Mouse (Mus musculus): ENCODE data around the gene Capn12.
A peak's percentile ranks its signal among the peaks of the same experiment; 100 is the strongest.
"Not testable (repeated sequence)": the region's sequence is repeated elsewhere in the genome, so short reads cannot be mapped to it uniquely, and the experiment has no call there.

Capn12 gene

DNA sequence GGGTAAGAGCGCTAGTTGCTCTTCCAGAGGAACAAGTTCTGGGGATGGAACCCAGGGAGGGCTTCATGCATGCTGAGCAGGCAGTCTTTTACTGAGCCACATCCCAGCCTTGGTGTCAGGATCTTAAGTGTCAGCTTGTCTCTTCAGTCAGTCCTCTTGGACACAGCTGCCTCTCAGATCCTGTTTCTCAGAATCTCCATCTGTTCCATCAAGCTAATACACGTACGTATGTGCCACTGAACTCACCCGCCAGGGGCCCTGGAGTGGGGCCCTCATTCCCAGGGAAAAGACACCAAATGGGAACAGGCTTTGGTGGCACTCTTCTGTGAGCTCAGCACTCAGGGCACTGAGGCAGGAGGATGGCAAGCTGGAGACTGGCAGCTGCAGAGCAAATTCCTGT lies 3.4 kb upstream of the Capn12 start:
- no peak for DNase-seq (ENCODE audit: low spot score in 2 of 2)

DNA sequence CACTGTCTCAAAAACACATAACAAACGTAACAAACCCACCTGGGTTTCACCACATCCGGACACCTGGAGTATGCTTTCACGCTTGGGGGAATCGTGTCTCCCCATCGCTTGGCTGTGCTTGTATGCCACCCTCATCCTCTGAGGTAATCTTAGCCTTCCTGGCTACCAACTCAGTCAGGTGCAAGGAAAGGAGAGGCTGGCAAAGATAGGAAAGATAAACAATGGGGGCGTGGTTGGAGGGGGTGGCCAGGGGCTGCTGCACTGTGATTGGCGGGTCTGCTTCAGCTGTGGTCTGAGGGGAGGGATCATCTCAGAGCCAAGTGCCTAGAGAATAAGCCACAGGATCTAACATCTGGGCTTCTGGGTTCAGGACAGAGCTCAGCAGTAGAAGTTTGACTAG lies 1.6 kb upstream of the Capn12 start:
- no peak for DNase-seq (ENCODE audit: low spot score in 2 of 2)

DNA sequence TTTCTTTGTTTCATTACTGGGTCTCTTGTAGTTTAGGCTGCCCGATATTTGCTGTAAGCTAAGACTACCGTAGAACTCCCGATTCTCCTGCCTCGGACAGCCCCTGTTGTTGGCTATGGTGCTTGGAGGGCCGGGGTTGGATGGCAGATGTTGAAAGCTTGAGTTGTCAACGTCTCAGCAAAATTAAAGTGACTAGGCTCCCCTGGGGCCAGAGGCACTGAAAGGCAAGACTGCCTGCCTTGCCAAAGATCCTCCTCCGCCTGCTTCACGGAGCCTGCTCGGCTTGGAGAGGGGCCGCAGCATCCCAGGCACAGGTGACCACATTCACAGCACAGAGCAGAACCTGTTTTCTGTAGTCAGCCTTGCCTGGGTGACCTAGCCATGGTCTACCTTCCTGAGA lies 668 bp upstream of the Capn12 start:
- DNase-seq (ENCODE audit: low spot score in 2 of 2): no peak

DNA sequence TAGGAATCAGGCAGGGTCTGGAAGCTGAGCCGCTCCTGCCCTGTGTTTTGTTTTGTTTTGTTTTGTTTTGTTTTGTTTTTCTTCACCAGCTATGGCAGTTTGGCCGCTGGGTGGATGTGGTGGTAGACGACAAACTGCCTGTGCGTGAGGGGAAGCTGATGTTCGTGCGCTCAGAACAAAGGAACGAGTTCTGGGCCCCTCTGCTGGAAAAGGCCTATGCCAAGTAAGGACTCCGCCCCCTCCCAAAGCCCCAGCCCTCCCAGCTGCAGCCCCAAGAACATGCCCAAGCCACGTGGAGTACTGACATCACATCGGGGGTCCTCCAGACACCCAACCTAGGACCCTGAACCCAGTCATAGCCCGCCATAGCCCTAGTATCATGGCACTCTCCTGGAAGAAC lies 1.8 kb downstream of the Capn12 start:
- no peak for DNase-seq (ENCODE audit: low spot score in 2 of 2)

DNA sequence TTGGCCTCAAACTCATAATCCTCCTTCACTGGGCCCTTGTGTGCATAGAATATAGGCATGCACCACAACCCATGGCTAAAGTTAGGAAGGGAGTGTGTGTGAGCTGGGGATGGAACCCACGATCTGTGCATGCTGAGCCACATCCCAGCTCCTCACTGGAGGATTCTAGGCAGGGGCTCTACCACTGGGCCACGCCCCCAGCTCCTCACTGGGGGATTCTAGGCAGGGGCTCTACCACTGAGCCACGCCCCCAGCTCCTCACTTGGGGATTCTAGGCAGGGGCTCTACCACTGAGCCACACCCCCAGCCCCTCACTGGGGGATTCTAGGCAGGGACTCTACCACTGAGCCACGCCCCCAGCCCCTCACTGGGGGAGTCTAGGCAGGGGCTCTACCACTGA lies 2.5 kb downstream of the Capn12 start:
- not testable (repeated sequence) for DNase-seq (ENCODE audit: low spot score in 2 of 2)

DNA sequence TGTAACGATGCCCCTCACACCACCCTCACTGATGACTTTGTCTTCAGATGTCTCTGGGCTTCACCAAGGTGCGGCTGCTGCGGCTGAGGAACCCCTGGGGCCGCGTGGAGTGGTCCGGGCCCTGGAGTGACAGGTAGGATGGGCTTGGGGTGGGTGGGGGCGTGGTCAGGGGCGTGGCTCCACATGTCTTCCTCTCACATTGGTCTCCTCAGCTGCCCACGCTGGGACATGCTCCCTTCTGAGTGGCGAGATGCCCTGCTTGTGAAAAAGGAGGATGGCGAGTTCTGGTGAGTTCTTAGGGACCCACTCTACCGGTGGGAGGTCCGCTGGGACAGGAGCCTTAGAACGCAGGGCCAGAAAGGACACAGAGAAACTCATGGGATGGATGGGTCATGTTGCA lies 5.3 kb downstream of the Capn12 start:
- DNase-seq (ENCODE audit: low spot score in 2 of 2): no peak

DNA sequence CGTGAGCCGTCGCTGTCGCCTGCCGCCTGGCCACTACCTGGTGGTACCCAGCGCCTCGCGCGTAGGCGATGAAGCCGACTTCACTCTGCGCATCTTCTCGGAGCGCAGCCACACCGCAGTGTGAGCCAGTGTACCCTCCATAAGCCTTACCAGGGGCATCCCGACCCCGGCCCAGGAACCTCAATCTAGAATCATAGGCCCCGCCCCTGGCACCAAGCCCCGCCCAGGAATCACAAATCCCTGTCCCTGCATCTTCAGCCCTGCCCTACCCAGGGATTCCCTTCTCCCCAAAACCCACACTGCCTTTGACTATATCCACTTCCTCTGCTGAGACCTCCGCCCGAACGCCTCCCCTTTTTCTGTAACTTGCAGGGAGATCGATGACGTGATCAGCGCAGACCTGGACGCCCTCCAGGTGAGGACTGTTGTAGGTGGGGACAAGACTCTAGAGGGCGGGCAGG lies 7.5 kb downstream of the Capn12 start:
- no peak for DNase-seq (ENCODE audit: low spot score in 2 of 2)

DNA sequence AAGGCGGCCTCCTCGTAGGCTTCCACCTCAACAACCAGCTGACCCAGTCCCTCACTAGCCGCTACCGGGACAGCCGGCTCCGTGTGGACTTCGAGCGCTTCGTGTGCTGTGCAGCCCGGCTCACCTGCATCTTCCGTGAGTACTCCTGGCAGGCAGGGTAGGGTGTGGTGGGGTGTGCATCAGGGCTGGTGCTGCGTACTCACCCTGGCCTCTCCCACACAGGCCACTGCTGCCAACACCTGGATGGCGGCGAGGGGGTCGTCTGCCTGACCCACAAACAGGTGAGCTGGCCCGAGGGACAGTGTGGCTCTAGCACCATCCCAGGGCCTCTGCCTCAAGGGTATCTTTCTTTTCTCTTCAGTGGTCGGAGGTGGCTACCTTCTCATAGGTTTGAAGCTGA lies 11.4 kb downstream of the Capn12 start:
- DNase-seq (ENCODE audit: low spot score in 2 of 2): no peak

DNA sequence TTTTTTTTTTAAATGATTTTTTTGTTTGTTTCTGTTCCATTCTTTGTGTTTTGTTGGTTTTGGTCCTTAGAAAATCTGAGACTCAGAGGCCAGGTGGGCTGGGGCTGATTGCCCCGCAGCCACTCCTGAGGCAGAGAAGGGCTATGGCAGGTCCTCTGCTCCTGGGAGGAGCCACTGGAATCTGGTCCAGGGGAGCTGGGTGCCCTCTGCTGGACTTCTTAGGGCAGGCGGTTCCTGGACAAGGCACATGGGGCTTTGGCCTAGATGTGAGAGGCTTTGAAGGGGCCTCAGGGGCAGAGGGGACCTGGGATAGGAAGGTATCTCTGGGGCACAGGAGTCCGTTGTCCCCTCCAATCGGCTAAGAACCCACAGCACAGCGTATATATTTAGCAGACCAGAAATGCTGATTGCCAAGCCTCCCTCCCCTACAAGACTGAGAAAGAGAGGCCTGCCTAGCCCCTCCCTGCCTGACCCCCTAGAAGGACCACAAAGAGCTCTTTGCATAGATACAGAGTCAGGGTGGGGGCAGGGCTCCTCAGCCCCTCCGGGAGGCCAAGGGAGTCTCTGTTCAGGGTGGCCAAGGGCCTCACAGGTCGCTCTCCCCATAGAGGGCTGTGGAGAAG lies 12.5 kb downstream of the Capn12 start:
- no peak for DNase-seq (ENCODE audit: low spot score in 2 of 2)

DNA sequence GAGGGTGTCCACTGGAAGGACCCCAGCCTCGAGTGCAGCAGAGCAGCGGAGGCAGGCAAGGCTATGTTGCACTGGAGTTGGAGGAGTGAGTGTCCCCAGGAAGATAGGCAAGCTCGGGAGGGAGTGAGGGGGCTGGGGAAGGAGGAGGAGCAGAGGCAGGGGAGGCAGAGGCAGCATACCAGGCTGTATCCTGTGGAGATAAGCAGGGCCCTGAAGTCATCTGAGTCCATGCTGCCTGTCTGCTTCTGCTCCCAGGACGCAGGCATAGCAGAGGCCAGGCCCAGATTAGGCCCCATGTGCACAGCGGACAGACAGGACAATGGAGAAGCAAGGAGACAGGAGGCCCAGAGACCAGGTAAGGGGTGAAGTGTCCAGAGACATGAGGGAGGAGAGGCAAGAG lies 13.7 kb downstream of the Capn12 start:
- no peak for DNase-seq (ENCODE audit: low spot score in 2 of 2)

DNA sequence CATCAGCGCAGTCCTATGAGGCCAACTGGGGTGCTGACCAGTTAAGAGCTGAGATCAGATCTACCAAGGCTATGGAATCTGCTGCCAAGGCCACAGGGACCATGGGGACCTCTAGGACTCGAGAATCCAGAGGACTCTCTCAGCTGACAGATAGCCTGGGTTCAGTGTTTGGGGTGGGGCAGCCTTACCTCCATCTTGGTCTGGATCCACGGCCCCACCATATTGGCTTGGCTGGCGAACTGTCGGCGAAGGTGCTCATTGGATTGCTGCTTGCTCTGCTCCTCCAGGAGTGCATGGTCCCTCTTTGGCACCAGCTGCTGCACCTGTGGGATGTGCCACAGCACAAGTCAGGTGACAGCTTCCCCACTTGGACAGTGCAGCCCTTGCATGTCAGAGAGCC lies 16.4 kb downstream of the Capn12 start:
- no peak for DNase-seq (ENCODE audit: low spot score in 2 of 2)

DNA sequence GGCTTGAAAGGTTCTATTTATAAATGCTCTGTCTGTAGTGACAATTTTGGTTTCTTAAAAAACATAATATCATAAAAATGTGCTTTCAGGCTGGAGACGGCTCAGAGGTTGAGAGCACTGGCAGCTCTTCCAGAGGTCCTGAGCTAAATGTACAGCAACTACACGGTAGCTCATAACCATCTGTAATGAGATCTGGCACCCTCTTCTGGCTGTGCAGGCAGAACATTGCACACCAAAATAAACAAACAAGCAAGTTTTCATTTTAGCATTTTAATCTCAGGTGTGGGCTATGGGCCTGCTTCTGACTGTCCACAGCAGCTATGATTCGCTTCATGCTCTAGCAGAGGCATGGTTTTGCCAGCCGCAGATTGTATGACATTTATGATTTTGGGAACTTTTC lies 18.8 kb downstream of the Capn12 start:
- no peak for DNase-seq (ENCODE audit: low spot score in 2 of 2)

DNA sequence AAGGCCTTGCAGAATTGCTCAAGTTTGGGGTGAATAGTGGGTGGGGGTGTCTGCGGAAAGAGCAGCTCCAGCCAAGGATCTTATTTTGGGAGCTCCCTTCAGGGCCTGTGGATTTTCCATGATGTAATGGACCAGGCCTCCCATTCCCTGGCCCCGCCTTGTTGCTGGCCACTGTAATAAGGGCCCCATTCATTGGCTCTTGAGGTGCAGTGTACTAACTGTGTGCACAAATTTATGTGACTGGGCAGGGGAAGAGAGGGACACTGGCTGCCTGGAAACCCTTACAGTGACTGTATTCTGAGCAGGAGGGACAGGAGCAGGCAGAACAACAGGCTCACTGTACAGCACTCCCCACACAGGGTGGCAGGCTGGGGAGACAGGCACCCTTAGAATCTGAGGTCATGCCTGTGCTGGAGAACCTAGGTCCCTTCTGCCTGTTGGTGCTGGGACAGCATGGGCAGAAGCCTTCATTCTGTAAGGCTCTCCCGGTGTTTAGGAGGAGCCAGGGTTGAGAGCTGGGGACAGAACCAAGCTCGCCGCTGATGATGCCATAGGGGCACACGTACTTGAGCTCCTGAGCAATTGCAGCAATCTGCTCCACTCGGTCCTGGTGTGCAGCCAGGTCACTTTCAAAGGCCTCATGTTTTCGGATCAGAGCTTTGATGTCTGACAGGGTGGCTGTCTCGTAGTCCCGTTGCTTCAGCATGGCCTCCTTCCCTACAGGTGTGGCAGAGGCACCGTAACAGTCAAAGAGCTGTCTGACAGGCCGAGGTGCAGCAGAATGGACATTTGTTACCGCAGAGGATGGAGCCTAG lies 20.3 kb downstream of the Capn12 start:
- no peak for DNase-seq (ENCODE audit: low spot score in 2 of 2)

DNA sequence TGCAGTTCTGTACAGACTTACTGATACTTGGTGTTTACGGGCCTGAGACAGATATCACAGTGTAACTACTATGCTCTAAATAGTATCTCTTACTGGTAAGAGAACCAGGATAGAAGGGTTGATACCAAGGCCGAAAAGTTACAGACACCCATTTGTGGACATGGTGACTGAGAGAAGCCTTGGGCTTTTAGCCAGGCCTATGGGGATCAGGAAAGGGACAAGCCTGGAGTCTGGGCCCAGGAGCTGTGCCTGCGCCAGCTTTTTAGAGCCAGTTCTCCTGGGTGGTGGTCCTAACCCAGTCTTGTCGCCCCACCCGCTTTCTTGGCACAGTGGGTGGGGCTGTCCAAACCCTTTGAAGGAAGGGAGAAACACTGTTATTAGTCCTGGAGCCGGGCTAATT lies 21.0 kb downstream of the Capn12 start:
- no peak for DNase-seq (ENCODE audit: low spot score in 2 of 2)

DNA sequence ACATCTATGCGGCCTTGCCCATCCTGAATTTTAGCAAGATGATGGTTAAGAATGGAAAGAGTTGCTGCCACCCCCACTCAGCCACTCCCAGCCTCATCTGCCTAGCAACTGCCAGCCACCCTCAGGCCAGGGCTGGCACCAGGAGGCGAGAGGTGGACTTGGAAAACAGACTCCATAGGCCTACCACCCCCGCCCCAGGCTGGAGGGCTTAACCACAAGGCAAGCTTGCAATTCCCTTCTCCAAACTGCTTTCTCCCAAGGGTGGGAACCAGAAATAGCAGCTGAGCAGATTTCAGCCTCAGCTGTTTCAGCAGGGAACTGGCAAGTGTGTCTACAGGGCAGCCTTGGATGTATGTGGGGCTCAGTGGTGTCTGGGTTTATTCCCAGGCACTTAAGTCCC lies 21.6 kb downstream of the Capn12 start:
- peak; percentile 80 to 88 for DNase-seq (ENCODE audit: low spot score in 2 of 2)

DNA sequence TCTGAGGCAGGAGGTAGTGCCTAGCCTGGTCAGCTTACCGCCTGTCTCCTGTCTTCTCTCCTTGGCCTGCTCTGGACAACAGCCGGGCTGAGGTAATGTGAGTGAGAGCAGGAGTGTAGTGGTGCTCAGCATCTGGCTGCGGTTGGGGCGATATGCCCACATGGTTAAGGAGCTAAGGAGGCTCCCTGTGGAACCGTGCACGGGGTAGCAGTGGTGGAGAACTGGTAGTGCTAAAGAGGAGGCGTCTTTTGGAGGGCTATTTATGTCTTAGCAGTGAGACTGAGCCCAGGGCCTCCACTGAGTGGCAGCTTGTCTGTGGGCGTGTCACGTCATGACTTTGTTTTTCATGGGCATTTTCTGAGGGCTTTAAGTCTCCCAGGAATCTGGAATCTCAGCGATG lies 22.6 kb downstream of the Capn12 start:
- peak; percentile 77 to 93 for DNase-seq (ENCODE audit: low spot score in 2 of 2)

DNA sequence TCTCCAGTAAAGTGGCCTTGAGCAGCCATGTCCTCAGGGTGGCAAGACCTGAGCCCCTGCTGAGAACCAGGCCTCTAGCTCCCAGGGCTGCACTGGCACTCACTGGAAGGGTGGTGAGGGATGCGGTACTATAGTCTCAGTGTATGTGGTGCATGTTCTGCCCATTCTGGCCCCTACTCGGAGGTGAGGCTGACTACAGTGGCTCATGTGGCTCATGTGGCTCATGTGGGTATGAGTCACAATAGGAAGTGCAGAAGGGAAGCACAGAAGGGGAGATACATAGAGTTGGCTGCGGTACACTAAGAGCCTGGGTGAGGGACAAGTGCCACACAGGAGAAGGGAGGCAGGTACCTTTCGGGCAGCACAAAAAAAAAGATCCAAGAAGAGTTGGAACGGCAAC lies 26.0 kb downstream of the Capn12 start:
- DNase-seq (ENCODE audit: low spot score in 2 of 2): no peak

DNA sequence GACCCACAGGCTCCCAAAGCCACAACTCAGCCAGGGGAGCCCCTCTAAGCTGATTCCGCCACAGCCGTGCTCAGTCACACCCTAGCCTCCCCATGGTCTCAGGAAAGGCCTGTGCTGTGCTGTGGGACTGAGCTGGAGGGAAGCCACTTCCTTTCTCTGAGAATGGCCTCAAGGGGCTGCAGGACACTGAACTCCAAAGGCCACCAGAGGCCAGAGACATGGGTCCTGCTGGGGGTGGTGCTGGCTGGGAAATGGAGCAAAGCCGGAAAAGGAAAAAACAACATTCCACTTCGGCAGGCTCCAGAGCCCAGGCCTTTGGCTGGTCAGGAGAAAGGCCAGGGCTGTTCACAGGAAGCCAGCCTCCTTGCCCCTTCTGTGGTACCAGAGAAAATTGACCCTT lies 30.4 kb downstream of the Capn12 start:
- no peak for DNase-seq (ENCODE audit: low spot score in 2 of 2)

DNA sequence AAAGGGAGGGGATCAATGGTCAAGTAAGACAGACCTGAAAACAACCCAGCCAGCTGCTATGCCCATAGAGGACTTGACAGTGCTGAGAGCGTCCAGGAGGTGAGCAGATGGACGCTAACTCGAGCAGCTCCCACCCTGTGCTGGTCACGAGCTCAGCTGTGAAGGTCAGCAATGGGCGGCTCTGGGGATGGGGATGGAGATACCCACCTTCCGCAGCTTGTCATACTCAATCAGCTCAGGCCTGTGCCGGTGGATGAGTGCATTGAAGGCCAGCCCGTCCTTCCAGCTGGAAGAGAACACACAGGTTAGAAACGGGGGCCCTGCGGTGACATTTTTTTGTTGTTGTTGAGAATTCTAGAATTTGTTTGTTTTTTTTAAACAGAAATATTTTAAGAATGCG lies 31.9 kb downstream of the Capn12 start:
- no peak for DNase-seq (ENCODE audit: low spot score in 2 of 2)

DNA sequence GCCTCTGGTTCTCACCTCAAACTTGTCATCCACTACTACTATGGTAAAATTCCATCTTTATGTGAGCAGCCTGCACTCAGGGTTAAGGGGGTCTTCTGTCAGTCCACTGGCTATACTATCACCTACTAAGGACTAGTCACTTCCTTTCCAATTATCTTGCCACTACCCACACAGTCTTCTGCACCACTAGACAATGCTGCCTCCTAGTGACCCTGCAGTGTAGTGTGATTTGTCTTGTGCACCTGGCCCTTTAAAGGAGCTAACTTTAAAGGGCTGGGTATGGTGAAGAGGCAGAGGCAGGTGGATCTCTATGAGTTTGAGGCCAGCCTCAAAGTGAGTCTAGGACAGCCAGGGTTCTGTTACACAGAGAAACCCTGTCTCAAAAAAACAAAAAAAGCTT lies 35.3 kb downstream of the Capn12 start:
- no peak for DNase-seq (ENCODE audit: low spot score in 2 of 2)

DNA sequence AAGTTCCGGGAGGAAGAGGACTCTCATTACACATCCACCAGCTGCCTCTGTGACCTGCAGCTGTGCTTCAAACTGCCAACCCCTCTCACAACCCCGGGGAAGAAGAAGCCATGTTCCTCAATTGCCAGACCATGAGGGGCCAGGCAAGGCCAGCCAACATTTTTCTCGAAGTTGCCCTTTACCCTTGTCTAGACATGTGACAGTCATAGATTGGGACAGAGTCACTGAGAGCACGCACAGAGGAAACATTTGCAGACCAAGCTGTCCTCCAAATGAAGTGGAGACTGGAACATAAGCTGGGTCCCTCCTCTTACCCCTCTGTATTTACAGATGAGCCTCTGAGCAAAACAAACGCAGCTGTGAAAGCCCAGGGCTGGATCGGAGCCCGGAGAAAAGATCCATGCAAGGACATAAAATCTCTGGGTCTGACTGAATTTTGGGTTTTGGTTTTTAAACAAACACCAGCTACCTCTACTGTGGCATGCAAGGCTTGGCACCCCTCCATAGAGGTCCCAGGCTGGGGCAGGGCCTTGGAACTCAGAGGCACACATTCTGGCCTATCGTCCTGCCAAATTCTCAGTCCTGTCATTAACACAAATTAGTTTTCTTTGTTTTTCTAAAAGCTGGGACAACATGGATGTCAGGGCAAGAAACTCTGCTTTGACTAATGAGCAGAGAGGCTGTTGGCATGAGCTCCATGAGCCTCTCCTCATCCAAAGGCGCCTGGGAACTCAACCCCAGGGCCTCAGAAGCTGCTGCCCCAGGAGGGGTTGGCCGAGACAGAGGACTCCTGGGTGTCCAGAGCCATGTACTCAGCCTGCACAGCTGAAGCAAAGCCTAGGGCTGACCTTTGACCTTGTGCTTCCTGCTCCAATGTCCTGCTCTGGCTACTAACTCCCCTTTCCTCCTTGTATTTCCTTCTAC lies 36.5 kb downstream of the Capn12 start:
- no peak for DNase-seq (ENCODE audit: low spot score in 2 of 2)

DNA sequence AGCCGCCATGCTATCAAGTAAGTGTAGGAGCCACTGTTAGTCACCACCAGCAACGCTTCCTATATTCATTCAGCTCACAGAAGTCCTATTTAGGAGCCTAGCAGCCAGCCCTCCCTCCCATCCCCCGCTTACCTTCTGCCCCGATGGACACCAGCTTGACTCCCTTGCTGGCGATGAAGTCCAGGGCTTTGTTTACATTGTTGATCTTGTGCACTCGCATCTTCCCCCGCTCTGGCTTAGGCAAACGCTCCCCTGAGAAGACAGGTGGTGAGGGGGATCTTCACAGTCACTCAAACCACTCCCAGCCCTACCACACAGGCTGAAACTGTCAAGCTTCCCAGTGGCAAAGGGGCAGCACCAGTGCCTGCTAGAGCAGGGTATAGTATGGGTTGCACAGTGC lies 37.3 kb downstream of the Capn12 start:
- no peak for DNase-seq (ENCODE audit: low spot score in 2 of 2)

DNA sequence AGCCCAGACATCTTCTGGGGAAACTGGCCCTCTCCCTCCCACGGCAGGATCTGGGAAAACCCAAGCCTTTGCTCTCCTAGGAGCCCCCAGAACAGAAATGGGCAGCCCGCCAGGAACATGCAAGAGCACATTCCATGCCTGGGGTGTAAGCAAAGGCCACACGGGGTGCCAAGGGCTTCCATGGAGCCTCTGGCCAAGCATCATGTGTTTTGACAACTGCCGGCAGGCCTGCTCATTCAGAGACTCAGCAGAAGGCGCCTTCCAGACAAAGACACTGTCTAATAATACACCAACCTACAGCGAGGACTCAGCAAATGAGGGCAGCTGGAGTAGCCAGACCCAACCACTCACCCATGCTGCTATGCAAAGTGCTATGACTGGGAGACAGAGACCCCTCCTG lies 38.6 kb downstream of the Capn12 start:
- no peak for DNase-seq (ENCODE audit: low spot score in 2 of 2)

Measured in frontal cortex, postnatal 36 days (tissue).